Mouse (Mus musculus): ENCODE measurements around the gene Gnptg.

- no peak for TF ChIP-seq POLR2A (IDR thresholded peaks at IDR 0.05; ENCODE audit: low read depth, low read length)
- no peak for TF ChIP-seq CTCF (conservative IDR thresholded peaks at IDR 0.05; ENCODE audit: insufficient read depth, insufficient read length, low read depth, low read length)
These were observed 16.3 kb upstream of the Gnptg start, which contains the start of gene Baiap3 for GRCm38 (mm10) chr17:25256140-25256754.
